Comparison of ENCODE assay signal across 31 mouse cellular contexts in genomic region chr15:79283371-79283770, GRCm38 (mm10). TPM values are rescaled to one million over a fixed set of nuclear protein-coding genes. Genes with fewer than 3 reads are reported as not detected.
DNase-seq lines count a peak whose midpoint lies in the region; ATAC-seq and TF ChIP-seq lines count a peak whose summit lies in the region.
"Had no signal": no experiment of that assay in that cellular context is flagged by ENCODE, and none has a peak within 500 bp of the region (broad histone marks: within the 10 kb centered on the region; RNA-seq: fewer than 3 reads in every experiment).

No protein-coding gene starts in this region.

- no peaks in the 10 kb centered on the region for H3K9me3 ChIP-seq in intestine, embryonic 15.5 days
- H3K9me3 ChIP-seq in kidney, postnatal 0 days (replicated peaks; ENCODE audit: low read length): no peaks in the 10 kb centered on the region
- H3K9me3 ChIP-seq in stomach, embryonic 15.5 days: no peaks in the 10 kb centered on the region
- H3K9me3 ChIP-seq: embryonic facial prominence, embryonic 12.5 days; forebrain, embryonic 12.5 days; heart, embryonic 15.5 days; hindbrain, embryonic 15.5 days; neural tube, embryonic 13.5 days had no signal

- TF ChIP-seq POLR2A in lung, adult 2 months (IDR thresholded peaks at IDR 0.05; ENCODE audit: borderline replicate concordance, extremely low read depth, low read depth, low read length): no peak

- H3K4me1 ChIP-seq in intestine, embryonic 15.5 days (replicated peaks): peaks cover 24% of the 10 kb centered on the region; the same call in 1 of the 2 replicates
- no peaks in the 10 kb centered on the region for H3K4me1 ChIP-seq in kidney, postnatal 0 days (replicated peaks; ENCODE audit: insufficient read depth, low read length)
- peaks cover 15% of the 10 kb centered on the region; the same call in 1 of the 2 replicates for H3K4me1 ChIP-seq in stomach, embryonic 15.5 days
- H3K4me1 ChIP-seq in lung, adult 2 months (ENCODE audit: control insufficient read depth, insufficient read depth, low read length): no peaks in the 10 kb centered on the region
- H3K4me1 ChIP-seq: forebrain, embryonic 12.5 days; hindbrain, embryonic 15.5 days; neural tube, embryonic 13.5 days had no signal

- ATAC-seq in intestine, embryonic 15.5 days: no peak
- no peak for ATAC-seq in kidney, postnatal 0 days (replicated peaks; ENCODE audit: low FRiP score, low read depth)
- no peak for ATAC-seq in stomach, embryonic 15.5 days (ENCODE audit: insufficient read depth, low FRiP score, low read depth)
- ATAC-seq: CD4-positive, CD25-positive, alpha-beta regulatory T cell, adult 4 months; liver, postnatal 0 days; midbrain, embryonic 16.5 days had no signal

- no peak for TF ChIP-seq CTCF in kidney, postnatal 0 days (IDR thresholded peaks at IDR 0.05; ENCODE audit: low read depth)
- no peak for TF ChIP-seq CTCF in lung, adult 2 months (IDR thresholded peaks at IDR 0.05; ENCODE audit: insufficient read depth, low read length)

- H3K36me3 ChIP-seq in intestine, embryonic 15.5 days: no peaks in the 10 kb centered on the region
- H3K36me3 ChIP-seq in kidney, postnatal 0 days (ENCODE audit: insufficient read depth, low read length): no peaks in the 10 kb centered on the region
- H3K36me3 ChIP-seq in stomach, embryonic 15.5 days: no peaks in the 10 kb centered on the region
- H3K36me3 ChIP-seq: forebrain, embryonic 12.5 days; heart, embryonic 15.5 days; hindbrain, embryonic 15.5 days had no signal

- H3K27me3 ChIP-seq in intestine, embryonic 15.5 days (replicated peaks): no peaks in the 10 kb centered on the region
- H3K27me3 ChIP-seq in kidney, postnatal 0 days (ENCODE audit: insufficient read depth, low read length): no peaks in the 10 kb centered on the region
- no peaks in the 10 kb centered on the region for H3K27me3 ChIP-seq in stomach, embryonic 15.5 days (replicated peaks)
- H3K27me3 ChIP-seq: embryonic facial prominence, embryonic 12.5 days; forebrain, embryonic 12.5 days; heart, embryonic 15.5 days; hindbrain, embryonic 15.5 days; neural tube, embryonic 13.5 days had no signal

- H3K9ac ChIP-seq in intestine, embryonic 15.5 days: no peak overlapping the region
- H3K9ac ChIP-seq in kidney, postnatal 0 days (ENCODE audit: low read depth, low read length): no peak overlapping the region
- H3K9ac ChIP-seq in stomach, embryonic 15.5 days: no peak overlapping the region
- H3K9ac ChIP-seq: embryonic facial prominence, embryonic 12.5 days; forebrain, embryonic 12.5 days; heart, embryonic 15.5 days; hindbrain, embryonic 15.5 days; liver, postnatal 0 days; neural tube, embryonic 13.5 days had no signal

- intact Hi-C loops in heart, postnatal 36 days (cut with DNase I): loop anchor here (5.0 kb wide), 1 partner anchor 41 kb away; no protein-coding TSS in a partner anchor
- intact Hi-C loops in left cerebral cortex, postnatal 36 days (cut with DNase I): no loop called here

- 75% methylated on average over 4 of the region's 4 CpGs for WGBS in intestine, embryonic 15.5 days
- WGBS in kidney, postnatal 0 days: 79% methylated on average over 4 of the region's 4 CpGs
- WGBS in stomach, embryonic 15.5 days: 79% methylated on average over 4 of the region's 4 CpGs
- WGBS in lung, adult 2 months: 84% methylated on average over 4 of the region's 4 CpGs

- peak overlapping the region; percentile 49 for H3K4me2 ChIP-seq in intestine, embryonic 15.5 days (replicated peaks)
- peak overlapping the region; percentile 41; the same call in 1 of the 2 replicates for H3K4me2 ChIP-seq in kidney, postnatal 0 days (ENCODE audit: low read length)
- no peak overlapping the region for H3K4me2 ChIP-seq in stomach, embryonic 15.5 days
- H3K4me2 ChIP-seq: embryonic facial prominence, embryonic 12.5 days; forebrain, embryonic 12.5 days; heart, embryonic 15.5 days; hindbrain, embryonic 15.5 days; neural tube, embryonic 13.5 days had no signal

- peak overlapping the region; percentile 32 for H3K27ac ChIP-seq in intestine, embryonic 15.5 days
- H3K27ac ChIP-seq in kidney, postnatal 0 days: 0 out of 2 replicates have a peak overlapping the region, but pooled peaks have one; percentile 8
- peak overlapping the region; percentile 69; the same call in 1 of the 2 replicates for H3K27ac ChIP-seq in stomach, embryonic 15.5 days
- H3K27ac ChIP-seq: embryonic facial prominence, embryonic 12.5 days; forebrain, embryonic 12.5 days; gastrocnemius, adult 2 months; heart, embryonic 15.5 days; hindbrain, embryonic 15.5 days; midbrain, embryonic 10.5 days; neural tube, embryonic 13.5 days had no signal

- peak; percentile 84 for DNase-seq in heart, adult 11 months
- no peak for DNase-seq in heart, postnatal 36 days
- no peak for DNase-seq in kidney, postnatal 0 days (ENCODE audit: low spot score)
- no peak for DNase-seq in left cerebral cortex, postnatal 36 days (ENCODE audit: low spot score in 2 of 2)
- DNase-seq in lung, adult 2 months: no peak
- DNase-seq: adrenal gland, adult 2 months; cerebellum, adult 11-12 months; cerebellum, postnatal 10 days; gastrocnemius, adult 2 months; liver, postnatal 0 days; lung, postnatal 10 days; retina, postnatal 1 day; right cerebral cortex, postnatal 25 days; thymus, adult 18-20 months; thymus, postnatal 4 days had no signal

- no peak overlapping the region for H3K4me3 ChIP-seq in intestine, embryonic 15.5 days (replicated peaks)
- no peak overlapping the region for H3K4me3 ChIP-seq in kidney, postnatal 0 days (replicated peaks; ENCODE audit: low read depth, low read length)
- no peak overlapping the region for H3K4me3 ChIP-seq in stomach, embryonic 15.5 days (replicated peaks)
- H3K4me3 ChIP-seq in lung, adult 2 months (replicated peaks; ENCODE audit: extremely low read depth, low read depth, low read length): no peak overlapping the region
- H3K4me3 ChIP-seq: embryonic facial prominence, embryonic 12.5 days; erythroblast, embryonic 14.5 days; forebrain, embryonic 12.5 days; gastrocnemius, adult 2 months; heart, embryonic 15.5 days; hindbrain, embryonic 15.5 days; midbrain, embryonic 10.5 days; myocyte; neural tube, embryonic 13.5 days had no signal

RNA-seq across cellular contexts. Expression of gene Baiap2l2, which starts 2.0 kb away (rescaled TPM):
- under 1 TPM in 1 of 2 experiments, not detected in 1; 0.50 TPM for total RNA-seq in heart, postnatal 36 days (2021)
- 12.3 and 14.7 TPM in 2 replicates for polyA plus RNA-seq in intestine, embryonic 15.5 days (2015; fragmentation: Nextera tagmentation; extraction: Ambion mirVana)
- polyA plus RNA-seq in kidney, postnatal 0 days (2015; fragmentation: Nextera tagmentation; extraction: Ambion mirVana): 23.9 and 25.0 TPM in 2 replicates
- polyA plus RNA-seq in stomach, embryonic 15.5 days (2015; fragmentation: Nextera tagmentation; extraction: Ambion mirVana): 8.4 and 9.1 TPM in 2 replicates
- 1 to 10 TPM; 3.5 to 4.5 TPM for total RNA-seq in left cerebral cortex, postnatal 36 days (2021)
- 2.1 and 2.6 TPM in 2 replicates for polyA plus RNA-seq in lung, adult 2 months (2012; rRNA removed)
- polyA plus RNA-seq: CD4-positive, CD25-positive, alpha-beta regulatory T cell, adult 4 months; erythroblast, embryonic 14.5 days had no signal

RNA-seq across cellular contexts. Expression of gene Slc16a8, which starts 28.8 kb away (rescaled TPM):
- total RNA-seq in heart, postnatal 36 days (2021): under 1 TPM; 0.53 to 0.62 TPM
- 0.16 TPM in 1 of 2 replicates, not detected in the other for polyA plus RNA-seq in intestine, embryonic 15.5 days (2015; fragmentation: Nextera tagmentation; extraction: Ambion mirVana)
- polyA plus RNA-seq in kidney, postnatal 0 days (2015; fragmentation: Nextera tagmentation; extraction: Ambion mirVana): 0.23 TPM in 1 of 2 replicates, not detected in the other
- 0.22 and 0.28 TPM in 2 replicates for polyA plus RNA-seq in stomach, embryonic 15.5 days (2015; fragmentation: Nextera tagmentation; extraction: Ambion mirVana)
- under 1 TPM in 1 of 2 experiments, not detected in 1; 0.17 TPM for total RNA-seq in left cerebral cortex, postnatal 36 days (2021)
- 0.37 and 0.52 TPM in 2 replicates for polyA plus RNA-seq in lung, adult 2 months (2012; rRNA removed)
- total RNA-seq: adrenal gland, adult 2 months; hematopoietic stem cell, adult 5-6 weeks; left cerebral cortex, adult 18-20 months had no signal
- polyA plus RNA-seq: CD4-positive, CD25-positive, alpha-beta regulatory T cell, adult 4 months; erythroblast, embryonic 14.5 days; frontal cortex, adult 2 months; liver, postnatal 0 days; spleen, adult 2 months had no signal

RNA-seq across cellular contexts. Expression of gene Pla2g6, which starts 44.8 kb away (rescaled TPM):
- total RNA-seq in heart, postnatal 36 days (2021): 1 to 10 TPM; 8.1 to 8.7 TPM
- polyA plus RNA-seq in intestine, embryonic 15.5 days (2015; fragmentation: Nextera tagmentation; extraction: Ambion mirVana): 20.2 and 21.6 TPM in 2 replicates
- polyA plus RNA-seq in kidney, postnatal 0 days (2015; fragmentation: Nextera tagmentation; extraction: Ambion mirVana): 10.7 and 12.2 TPM in 2 replicates
- 16.6 and 18.9 TPM in 2 replicates for polyA plus RNA-seq in stomach, embryonic 15.5 days (2015; fragmentation: Nextera tagmentation; extraction: Ambion mirVana)
- total RNA-seq in left cerebral cortex, postnatal 36 days (2021): 10 to 100 TPM; 21.7 to 25.9 TPM
- 25.9 and 26.1 TPM in 2 replicates for polyA plus RNA-seq in lung, adult 2 months (2012; rRNA removed)

RNA-seq across cellular contexts. Expression of gene Gm49486, which starts 54.2 kb away (rescaled TPM):
- total RNA-seq in heart, postnatal 36 days (2021): under 1 TPM; 0.89 to 0.95 TPM
- 0.27 and 0.35 TPM in 2 replicates for polyA plus RNA-seq in intestine, embryonic 15.5 days (2015; fragmentation: Nextera tagmentation; extraction: Ambion mirVana)
- 0.33 and 0.42 TPM in 2 replicates for polyA plus RNA-seq in kidney, postnatal 0 days (2015; fragmentation: Nextera tagmentation; extraction: Ambion mirVana)
- polyA plus RNA-seq in stomach, embryonic 15.5 days (2015; fragmentation: Nextera tagmentation; extraction: Ambion mirVana): 0.61 and 0.65 TPM in 2 replicates
- 1 to 10 TPM in 1 of 2 experiments, under 1 TPM in 1; 0.20 to 1.2 TPM for total RNA-seq in left cerebral cortex, postnatal 36 days (2021)
- 0.11 and 0.22 TPM in 2 replicates for polyA plus RNA-seq in lung, adult 2 months (2012; rRNA removed)
- total RNA-seq: adrenal gland, adult 2 months; hematopoietic stem cell, adult 5-6 weeks had no signal
- polyA plus RNA-seq: adrenal gland, adult 2 months; erythroblast, embryonic 14.5 days; spleen, adult 2 months had no signal

RNA-seq across cellular contexts. Expression of gene Pick1, which starts 54.4 kb away (rescaled TPM):
- 10 to 100 TPM; 22.4 to 24.1 TPM for total RNA-seq in heart, postnatal 36 days (2021)
- polyA plus RNA-seq in intestine, embryonic 15.5 days (2015; fragmentation: Nextera tagmentation; extraction: Ambion mirVana): 44.2 and 50.1 TPM in 2 replicates
- 31.8 and 35.6 TPM in 2 replicates for polyA plus RNA-seq in kidney, postnatal 0 days (2015; fragmentation: Nextera tagmentation; extraction: Ambion mirVana)
- 47.6 and 51.4 TPM in 2 replicates for polyA plus RNA-seq in stomach, embryonic 15.5 days (2015; fragmentation: Nextera tagmentation; extraction: Ambion mirVana)
- total RNA-seq in left cerebral cortex, postnatal 36 days (2021): 10 to 100 TPM; 48.9 to 50.4 TPM
- polyA plus RNA-seq in lung, adult 2 months (2012; rRNA removed): 21.2 and 25.9 TPM in 2 replicates

Comparison
In these comparisons a context has a peak if more than half of its experiments do, and no peak if none do; other contexts are left out.
1. H3K27ac ChIP-seq: peak in every context shown above with its lines; median percentile 69 in stomach, embryonic 15.5 days; 32 in intestine, embryonic 15.5 days; 8 in kidney, postnatal 0 days.